Mouse (Mus musculus) bone marrow, adult 2 months (tissue): ENCODE measurements around the gene Rhox4c.
"Not testable (repeated sequence)": the region's sequence is repeated elsewhere in the genome, so short reads cannot be mapped to it uniquely, and the experiment has no call there.

Experiments
- CTCF ChIP-seq: fragments of 200-500 bp; IDR thresholded peaks from 2 replicates; pipeline ENCODE4 v1.5.1; 2011; ENCODE audit warnings: low read length, control low read depth; ENCODE audit not compliant: control insufficient read depth, insufficient read depth
- POLR2A ChIP-seq: fragments of 200-500 bp; IDR thresholded peaks from 2 replicates; pipeline ENCODE4 v1.6.1; 2011; ENCODE audit warnings: low read depth, mild to moderate bottlenecking, control low read depth, low read length, borderline replicate concordance; ENCODE audit not compliant: control insufficient read depth

DNA sequence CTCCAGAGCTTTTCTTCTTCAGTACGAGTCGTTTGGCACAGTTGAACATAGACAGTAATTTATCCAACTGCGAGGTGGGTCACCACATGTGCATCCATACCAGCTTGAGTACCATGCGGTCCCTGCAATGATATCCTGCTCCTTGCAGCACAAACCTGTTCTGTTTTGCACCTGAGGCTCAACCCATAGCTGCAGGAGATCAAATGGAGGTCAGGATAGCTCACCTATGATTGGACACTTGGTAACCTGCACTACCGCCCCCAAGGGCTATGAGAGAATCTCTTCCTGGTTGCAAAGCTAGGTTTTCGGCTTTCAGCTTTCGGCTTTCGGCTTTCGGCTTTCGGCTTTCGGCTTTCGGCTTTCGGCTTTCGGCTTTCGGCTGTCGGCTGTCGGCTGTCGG lies 33.9 kb downstream of the Rhox4c start, which contains the start of gene Rhox4d:
- TF ChIP-seq POLR2A, CTCF: not testable (repeated sequence)
